In the genomic region with DNA sequence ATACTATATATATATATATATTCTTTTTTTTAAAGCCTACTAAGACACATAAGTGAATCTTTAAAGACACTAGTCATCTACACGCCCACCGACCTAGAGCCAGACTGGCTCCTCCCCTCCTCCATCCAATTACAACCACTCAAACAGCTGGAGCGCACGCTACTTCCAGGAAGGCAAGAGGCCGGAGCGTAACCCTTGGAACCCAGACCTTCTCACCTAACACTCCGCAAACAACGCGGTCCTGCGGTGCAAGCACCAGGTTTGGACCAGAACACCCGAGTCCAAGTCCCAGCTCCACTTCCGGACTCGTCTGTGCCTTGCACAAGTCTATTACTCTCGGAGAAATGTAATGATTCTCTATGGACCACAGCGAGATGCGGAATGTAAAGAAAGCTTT, we compare ENCODE assay signal across 8 mouse cellular contexts. TPM values are rescaled to one million over a fixed set of nuclear protein-coding genes. Genes with fewer than 3 reads are reported as not detected.
A peak's percentile ranks its signal among the peaks of the same experiment; 100 is the strongest.
DNase-seq lines count a peak whose midpoint lies in the region; ATAC-seq and TF ChIP-seq lines count a peak whose summit lies in the region.

No protein-coding gene starts in this region.

- no peaks in the 10 kb centered on the region for H3K9me3 ChIP-seq in lung, postnatal 0 days (ENCODE audit: low read length)

- H3K36me3 ChIP-seq in lung, postnatal 0 days (ENCODE audit: insufficient read depth, low read length), result no peaks in the 10 kb centered on the region

- H3K4me2 ChIP-seq in lung, postnatal 0 days (replicated peaks; ENCODE audit: low read depth, low read length), result peak overlapping the region; percentile 70

- no peaks in the 10 kb centered on the region for H3K27me3 ChIP-seq in lung, postnatal 0 days (replicated peaks; ENCODE audit: insufficient read depth, low read length)

- 1% methylated on average over 16 of the region's 16 CpGs for WGBS in lung, postnatal 0 days

- no peak for ATAC-seq in lung, postnatal 0 days

- peaks cover 5% of the 10 kb centered on the region for H3K4me1 ChIP-seq in lung, postnatal 0 days (ENCODE audit: insufficient read depth, low read depth, low read length)

- H3K4me3 ChIP-seq in lung, postnatal 0 days (ENCODE audit: low read depth, low read length), result peak overlapping the region; percentile 91

- peak overlapping the region; percentile 97 for H3K27ac ChIP-seq in lung, postnatal 0 days (ENCODE audit: low read length)

- no peak for TF ChIP-seq EP300 in lung, postnatal 0 days (IDR thresholded peaks at IDR 0.05)

- peak overlapping the region; percentile 57 for H3K9ac ChIP-seq in lung, postnatal 0 days (replicated peaks; ENCODE audit: low read depth)

- no peak for TF ChIP-seq CTCF in lung, postnatal 0 days (IDR thresholded peaks at IDR 0.05)

- DNase-seq in adrenal gland, postnatal 36 days, result peak; percentile 23 to 29
- DNase-seq in adrenal gland, postnatal 10 days, result no peak
- DNase-seq in urinary bladder, adult 2 months (ENCODE audit: low spot score), result peak; percentile 38
- no peak for DNase-seq in urinary bladder, postnatal 10 days (ENCODE audit: low spot score)
- peak; percentile 34 for DNase-seq in gastrocnemius, postnatal 25 days
- peak; percentile 59 for DNase-seq in kidney, adult 9 months
- peak; percentile 73 for DNase-seq in lung, postnatal 0 days (ENCODE audit: low spot score)
- DNase-seq in testis, postnatal 10 days (ENCODE audit: low spot score), result peak; percentile 56

RNA-seq across cellular contexts. Expression of a gene that starts 0.5 kb away (rescaled TPM):
- total RNA-seq in adrenal gland, postnatal 36 days (2021), result 10 to 100 TPM; 20.2 to 23.9 TPM
- 10 to 100 TPM; 15.5 to 24.2 TPM for total RNA-seq in adrenal gland, postnatal 10 days (2021)
- 56.3 and 60.4 TPM in 2 replicates for polyA plus RNA-seq in urinary bladder, adult 2 months (2012; rRNA removed)
- total RNA-seq in gastrocnemius, postnatal 25 days (2021), result 1 to 10 TPM; 7.7 to 8.7 TPM
- 12.8 and 16.5 TPM in 2 replicates for polyA plus RNA-seq in lung, postnatal 0 days (2015; fragmentation: Nextera tagmentation; extraction: Ambion mirVana)

RNA-seq across cellular contexts. Expression of a gene that starts 1.1 kb away (rescaled TPM):
- 10 to 100 TPM; 17.1 to 17.5 TPM for total RNA-seq in adrenal gland, postnatal 36 days (2021)
- 10 to 100 TPM; 17.1 to 20.2 TPM for total RNA-seq in adrenal gland, postnatal 10 days (2021)
- polyA plus RNA-seq in urinary bladder, adult 2 months (2012; rRNA removed), result 33.2 and 39.2 TPM in 2 replicates
- total RNA-seq in gastrocnemius, postnatal 25 days (2021), result 10 to 100 TPM; 15.4 to 19.8 TPM
- polyA plus RNA-seq in lung, postnatal 0 days (2015; fragmentation: Nextera tagmentation; extraction: Ambion mirVana), result 21.3 and 23.2 TPM in 2 replicates

RNA-seq across cellular contexts. Expression of a gene that starts 47.1 kb away (rescaled TPM):
- 10 to 100 TPM; 30.1 to 30.9 TPM for total RNA-seq in adrenal gland, postnatal 36 days (2021)
- total RNA-seq in adrenal gland, postnatal 10 days (2021), result 10 to 100 TPM; 30.7 to 36.7 TPM
- polyA plus RNA-seq in urinary bladder, adult 2 months (2012; rRNA removed), result 41.1 and 66.3 TPM in 2 replicates
- 10 to 100 TPM; 19.2 to 20.5 TPM for total RNA-seq in gastrocnemius, postnatal 25 days (2021)
- 46.9 and 55.1 TPM in 2 replicates for polyA plus RNA-seq in lung, postnatal 0 days (2015; fragmentation: Nextera tagmentation; extraction: Ambion mirVana)

RNA-seq across cellular contexts. Expression of a gene that starts 47.2 kb away (rescaled TPM):
- total RNA-seq in adrenal gland, postnatal 36 days (2021), result 10 to 100 TPM; 28.3 to 31.7 TPM
- total RNA-seq in adrenal gland, postnatal 10 days (2021), result 10 to 100 TPM; 24.3 to 25.5 TPM
- 29.5 and 31.0 TPM in 2 replicates for polyA plus RNA-seq in urinary bladder, adult 2 months (2012; rRNA removed)
- 10 to 100 TPM; 11.4 to 16.4 TPM for total RNA-seq in gastrocnemius, postnatal 25 days (2021)
- polyA plus RNA-seq in lung, postnatal 0 days (2015; fragmentation: Nextera tagmentation; extraction: Ambion mirVana), result 43.4 and 45.2 TPM in 2 replicates

RNA-seq across cellular contexts. Expression of a gene that starts 55.4 kb away (rescaled TPM):
- total RNA-seq in adrenal gland, postnatal 36 days (2021), result under 1 TPM in 1 of 2 experiments, not detected in 1; 0.49 TPM
- 1 to 10 TPM; 2.2 to 5.9 TPM for total RNA-seq in adrenal gland, postnatal 10 days (2021)
- 0.10 TPM in 1 of 2 replicates, not detected in the other for polyA plus RNA-seq in urinary bladder, adult 2 months (2012; rRNA removed)
- 1,000 to 10,000 TPM in 1 of 2 experiments, 100 to 1,000 TPM in 1; 167 to 1,046 TPM for total RNA-seq in gastrocnemius, postnatal 25 days (2021)
- 0.53 and 0.62 TPM in 2 replicates for polyA plus RNA-seq in lung, postnatal 0 days (2015; fragmentation: Nextera tagmentation; extraction: Ambion mirVana)

Comparison
In these comparisons a context has a peak if more than half of its experiments do, and no peak if none do; other contexts are left out.
1. DNase-seq: peak in adrenal gland, postnatal 36 days (2 of 2), urinary bladder, adult 2 months (single experiment), gastrocnemius, postnatal 25 days (single experiment), kidney, adult 9 months (single experiment), lung, postnatal 0 days (single experiment) and testis, postnatal 10 days (single experiment); none in adrenal gland, postnatal 10 days (single experiment) and urinary bladder, postnatal 10 days (single experiment).